Mouse (Mus musculus) spleen, postnatal 10 days (tissue): ENCODE measurements around the gene Zfp367.

Experiments
- DNase-seq, 2 experiments: peaks; one replicate each; pipeline ENCODE4 v3.0.0; 2021 to 2022; ENCODE audit warnings: low spot score in 2 of 2

Gene Zfp367

DNA sequence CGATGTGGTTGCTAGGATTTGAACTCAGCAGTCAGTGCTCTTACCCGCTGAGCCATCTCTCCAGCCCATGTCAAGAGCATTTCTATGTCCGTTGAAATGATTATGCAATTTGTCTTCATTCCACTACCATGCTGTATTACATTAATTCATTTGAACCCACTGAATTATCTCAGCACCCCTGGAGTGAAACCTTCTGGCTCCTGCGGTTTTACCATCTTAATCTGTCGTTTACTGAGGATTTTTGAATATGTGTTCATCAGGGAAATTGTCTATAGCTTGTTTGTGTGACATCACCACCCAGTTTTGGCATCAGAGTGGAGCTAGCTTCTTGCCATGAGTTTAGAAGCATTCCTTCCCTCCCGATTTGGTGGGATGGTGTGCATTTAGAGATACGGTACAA, 62.0 kb downstream of the Zfp367 start:
- DNase-seq, result no peak

DNA sequence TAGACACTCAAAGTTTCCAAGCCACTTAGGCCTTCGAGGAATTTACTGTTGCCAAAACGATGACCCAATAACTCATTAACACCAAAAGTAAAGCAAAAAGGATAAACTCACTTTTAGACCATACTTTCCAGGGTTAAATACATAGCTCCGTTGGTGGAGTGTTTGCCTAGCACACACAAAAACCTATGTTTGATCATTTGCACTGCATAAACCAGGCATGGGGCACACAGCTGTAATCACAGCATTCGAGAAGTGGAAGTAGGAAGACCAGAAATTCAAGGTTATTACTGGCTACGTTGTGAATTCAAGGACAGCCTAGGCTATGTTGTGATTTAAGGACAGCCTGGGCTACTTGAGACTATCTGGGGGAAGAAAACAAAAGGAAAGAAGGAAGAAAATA, 62.7 kb downstream of the Zfp367 start:
- no peak for DNase-seq

DNA sequence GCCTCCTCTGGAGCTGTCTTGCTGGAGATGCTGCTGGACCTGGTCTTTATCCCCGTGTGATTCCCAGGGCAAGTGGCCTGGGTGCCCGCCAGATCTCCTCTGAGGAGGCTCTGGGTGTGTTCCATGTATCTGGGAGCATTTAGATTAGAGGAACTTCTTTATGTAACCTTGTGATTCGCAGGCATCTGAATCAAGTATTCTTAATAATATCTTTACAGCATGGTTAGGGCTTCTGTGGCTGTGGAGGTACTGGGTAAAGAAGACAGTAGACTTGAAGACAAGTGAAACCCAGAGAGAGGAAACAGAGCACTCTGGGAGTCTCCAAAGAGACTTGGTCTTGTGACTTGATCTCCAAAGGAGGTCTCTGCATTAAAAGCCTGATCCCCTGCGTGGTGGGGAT, 63.9 kb downstream of the Zfp367 start, which contains the start of gene Hsd17b3:
Gene Hsd17b3, minus strand, starts transcription at position 101 of the 400 bp plus-strand sequence.
- DNase-seq, result no peak

DNA sequence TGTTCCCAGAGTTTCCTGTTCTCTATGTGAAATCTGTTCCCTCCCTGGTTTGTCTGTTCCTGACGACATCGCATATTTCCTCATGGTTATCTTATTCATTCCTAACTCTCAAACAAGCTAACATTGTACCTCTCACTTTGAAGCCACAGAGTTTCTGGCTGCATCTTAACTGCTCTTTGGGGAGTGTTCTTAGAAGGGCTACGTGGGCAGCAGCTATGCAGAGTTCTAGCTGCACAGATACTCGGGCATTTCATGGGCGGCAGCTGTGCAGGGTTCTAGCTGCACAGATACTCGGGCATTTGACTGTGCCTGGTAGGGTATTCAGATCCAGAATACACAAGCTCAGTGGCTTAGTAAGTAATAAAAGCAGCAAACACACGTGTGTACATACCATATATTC, 64.9 kb downstream of the Zfp367 start:
- no peak for DNase-seq

DNA sequence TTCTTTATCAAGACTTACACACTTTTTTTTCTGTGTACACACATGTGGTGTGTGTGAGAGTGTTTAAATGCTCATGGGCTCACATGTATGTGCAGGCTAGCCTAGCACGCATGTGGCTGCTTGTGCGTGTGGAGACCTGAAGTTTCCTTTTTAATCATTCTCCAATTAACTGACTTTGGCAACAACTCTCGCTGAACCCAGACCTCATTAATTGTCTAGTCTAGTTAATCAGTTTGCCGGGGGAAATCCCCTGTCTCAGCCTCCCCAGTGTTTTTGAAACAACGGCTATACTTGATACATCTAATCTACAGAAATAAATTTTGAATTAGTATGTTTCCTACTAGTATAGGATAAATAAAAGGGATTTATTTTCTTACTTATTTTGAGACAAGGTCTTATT, 67.0 kb downstream of the Zfp367 start:
- no peak for DNase-seq

DNA sequence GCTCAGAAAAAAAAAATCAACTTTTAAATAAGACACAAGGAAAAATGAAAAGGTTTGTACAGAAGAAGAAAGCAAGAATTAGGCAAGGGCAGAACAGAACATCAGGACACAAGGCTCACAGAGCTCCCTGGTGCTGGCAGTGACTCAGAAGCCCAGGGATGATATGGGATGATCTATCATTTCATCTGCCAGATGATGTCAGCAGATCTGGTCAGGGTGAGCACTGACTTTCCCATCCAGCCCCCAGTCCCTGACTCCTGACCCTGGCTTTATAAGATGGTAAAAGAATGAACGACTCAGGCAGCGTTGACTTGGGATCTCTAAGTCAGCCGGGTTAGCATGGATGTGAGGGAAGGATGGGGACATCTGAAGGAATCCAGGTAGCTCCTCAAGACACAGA, 69.7 kb downstream of the Zfp367 start:
- no peak for DNase-seq
